Mouse (Mus musculus) neutrophil, adult 83 days (primary cell): ENCODE results near the gene Csrp1. TPM values are rescaled to one million over a fixed set of nuclear protein-coding genes. Genes with fewer than 3 reads are reported as not detected.

ENCODE experiments used
- total RNA-seq, 2 experiments: library from RNA; stranded (reverse); gene quantifications; one replicate each; pipeline ENCODE4 v1.2.4; 2023

Csrp1 gene
- total RNA-seq = 10 to 100 TPM; 39.7 to 48.0 TPM

GRCm38 (mm10) chr1:135719983-135720382, at the start of gene Csrp1:
Gene Csrp1, plus strand, starts transcription at chr1:135720061.

GRCm38 (mm10) chr1:135765645-135766591, 46.1 kb downstream of the Csrp1 start, which contains the start of gene Phlda3:
Gene Phlda3, plus strand, starts transcription at chr1:135766119.

GRCm38 (mm10) chr1:135778780-135779535, 59.1 kb downstream of the Csrp1 start, which contains the start of gene Tnni1:
Gene Tnni1, plus strand, starts transcription at chr1:135779434.

Other genes with a start within 250 kb of the Csrp1 start
- 10 to 100 TPM; 20.2 to 22.9 TPM for gene Nav1, start 112.8 kb upstream of the Csrp1 start, total RNA-seq
- under 1 TPM in 1 of 2 experiments, not detected in 1; 0.66 TPM for gene Phlda3, start 46.1 kb downstream of the Csrp1 start, total RNA-seq
- gene Tnni1, start 59.4 kb downstream of the Csrp1 start, total RNA-seq = not detected
- not detected for gene Lad1, start 98.5 kb downstream of the Csrp1 start, total RNA-seq
- not detected for gene Tnnt2, start 116.3 kb downstream of the Csrp1 start, total RNA-seq
- not detected for gene Pkp1, start 199.1 kb downstream of the Csrp1 start, total RNA-seq